Mouse (Mus musculus) neural tube, embryonic 12.5 days (tissue): Measurements from ENCODE around the gene Sh2d5. TPM values are rescaled to one million over a fixed set of nuclear protein-coding genes. Genes with fewer than 3 reads are reported as not detected.

Experiments used
- ATAC-seq: fragments of 200-750 bp; cut with Nextera tagmentation; 2 replicates; pipeline ENCODE4 v1.8.0; 2017; ENCODE audit warnings: low read depth, mild to moderate bottlenecking, moderate TSS enrichment, moderate library complexity; ENCODE audit not compliant: low FRiP score
- H3K27ac ChIP-seq: fragments of 300-500 bp; sonication (generic); 2 replicates; pipeline ENCODE4 v1.5.1; 2016
- H3K27me3 ChIP-seq: fragments of 300-500 bp; sonication (generic); replicated peaks from 2 replicates; pipeline ENCODE4 v1.6.1; 2016; ENCODE audit warnings: mild to moderate bottlenecking
- H3K36me3 ChIP-seq: fragments of 300-500 bp; sonication (generic); 2 replicates; pipeline ENCODE4 v1.6.1; 2016; ENCODE audit warnings: mild to moderate bottlenecking
- H3K4me1 ChIP-seq: fragments of 300-500 bp; sonication (generic); 2 replicates; pipeline ENCODE4 v1.6.1; 2016
- H3K4me2 ChIP-seq: fragments of 300-500 bp; sonication (generic); replicated peaks from 2 replicates; pipeline ENCODE4 v1.6.1; 2016; ENCODE audit warnings: mild to moderate bottlenecking
- H3K4me3 ChIP-seq: fragments of 300-500 bp; sonication (generic); 2 replicates; pipeline ENCODE4 v1.5.1; 2016
- H3K9ac ChIP-seq: fragments of 300-500 bp; sonication (generic); 2 replicates; pipeline ENCODE4 v1.6.1; 2016; ENCODE audit warnings: mild to moderate bottlenecking
- H3K9me3 ChIP-seq: fragments of 300-500 bp; sonication (generic); 2 replicates; pipeline ENCODE4 v1.6.1; 2016; ENCODE audit warnings: mild to moderate bottlenecking
- WGBS: fragments of 180-500 bp; shearing (Covaris S2); methylation state at CpG from one replicate; pipeline ENCODE4 v1.1.7; 2016; 5-methylcytosine and 5-hydroxymethylcytosine counted together
- polyA plus RNA-seq: library from polyadenylated mRNA; unstranded; fragments of >200 nt; fragmentation: Nextera tagmentation; extraction: Ambion mirVana; gene quantifications from 2 replicates; pipeline ENCODE4 v1.2.1, GENCODE M21; 2016

Gene Sh2d5
- polyA plus RNA-seq, 1 experiment from 2014 or later, result 4.6 TPM

GRCm38 (mm10) chr4:138220761-138221160 is 29.4 kb upstream of the Sh2d5 start:
- H3K9ac ChIP-seq, result no peak overlapping the region
- no peak for ATAC-seq
- H3K36me3 ChIP-seq, result peaks cover 33% of the 10 kb centered on the region
- H3K4me1 ChIP-seq, result peaks cover 23% of the 10 kb centered on the region
- H3K4me2 ChIP-seq, result no peak overlapping the region
- no peaks in the 10 kb centered on the region for H3K9me3 ChIP-seq
- no peaks in the 10 kb centered on the region for H3K27me3 ChIP-seq
- 91% methylated on average over 7 of the region's 7 CpGs for WGBS
- no peak overlapping the region for H3K27ac ChIP-seq
- no peak overlapping the region for H3K4me3 ChIP-seq

- no peak overlapping the region for H3K4me2 ChIP-seq
- H3K27ac ChIP-seq, result no peak overlapping the region
- H3K36me3 ChIP-seq, result peaks cover 39% of the 10 kb centered on the region
- no peaks in the 10 kb centered on the region for H3K9me3 ChIP-seq
- ATAC-seq, result no peak
- H3K4me3 ChIP-seq, result no peak overlapping the region
- WGBS, result 95% methylated on average over 5 of the region's 5 CpGs
- H3K9ac ChIP-seq, result no peak overlapping the region
- no peaks in the 10 kb centered on the region for H3K27me3 ChIP-seq
- H3K4me1 ChIP-seq, result peaks cover 22% of the 10 kb centered on the region
These were observed 28.8 kb upstream of the Sh2d5 start for GRCm38 (mm10) chr4:138221406-138221805.

- Histone ChIP-seq H3K36me3 (peaks cover 47% of the 10 kb centered on the region), H3K4me1 (peaks cover 22% of the 10 kb centered on the region), H3K9me3 (no peaks in the 10 kb centered on the region), H3K9ac (no peak overlapping the region), H3K4me3 (no peak overlapping the region), H3K27ac (no peak overlapping the region), H3K27me3 (no peaks in the 10 kb centered on the region), H3K4me2 (no peak overlapping the region)
- 87% methylated on average over 5 of the region's 5 CpGs for WGBS
- no peak for ATAC-seq
These were observed 27.8 kb upstream of the Sh2d5 start for GRCm38 (mm10) chr4:138222396-138222795.

- Histone ChIP-seq H3K4me1 (peaks cover 13% of the 10 kb centered on the region), H3K9ac (no peak overlapping the region), H3K4me3 (no peak overlapping the region), H3K9me3 (no peaks in the 10 kb centered on the region), H3K27ac (no peak overlapping the region), H3K4me2 (no peak overlapping the region), H3K27me3 (no peaks in the 10 kb centered on the region), H3K36me3 (peaks cover 59% of the 10 kb centered on the region)
- WGBS, result 91% methylated on average over 10 of the region's 10 CpGs
- no peak for ATAC-seq
These were observed 26.6 kb upstream of the Sh2d5 start for GRCm38 (mm10) chr4:138223623-138224022.

- Histone ChIP-seq H3K9me3 (no peaks in the 10 kb centered on the region), H3K9ac (no peak overlapping the region), H3K27ac (no peak overlapping the region), H3K4me1 (peaks cover 27% of the 10 kb centered on the region), H3K4me3 (no peak overlapping the region), H3K36me3 (peaks cover 52% of the 10 kb centered on the region), H3K27me3 (peaks cover 21% of the 10 kb centered on the region), H3K4me2 (no peak overlapping the region)
- no peak for ATAC-seq
- 62% methylated on average over 27 of the region's 27 CpGs for WGBS
These were observed 3.2 kb upstream of the Sh2d5 start for GRCm38 (mm10) chr4:138246756-138247665.

- peaks cover 46% of the 10 kb centered on the region for H3K27me3 ChIP-seq
- H3K27ac ChIP-seq, result no peak overlapping the region
- peak overlapping the region; percentile 15 for H3K4me3 ChIP-seq
- peak overlapping the region; percentile 35; the same call in 1 of the 2 replicates for H3K9ac ChIP-seq
- H3K36me3 ChIP-seq, result peaks cover 7% of the 10 kb centered on the region; the same call in 1 of the 2 replicates
- peaks cover 36% of the 10 kb centered on the region for H3K4me1 ChIP-seq
- no peaks in the 10 kb centered on the region for H3K9me3 ChIP-seq
- ATAC-seq, result no peak
- peak overlapping the region; percentile 95 for H3K4me2 ChIP-seq
- under 1% methylated on average over 14 of the region's 14 CpGs for WGBS
These were observed 1.6 kb downstream of the Sh2d5 start for GRCm38 (mm10) chr4:138251819-138252218.

GRCm38 (mm10) chr4:138252231-138252630 is 2.0 kb downstream of the Sh2d5 start:
- Histone ChIP-seq H3K9me3 (no peaks in the 10 kb centered on the region), H3K4me3 (peak overlapping the region; percentile 15; the same call in 1 of the 2 replicates)

GRCm38 (mm10) chr4:138257116-138257687 is 7.0 kb downstream of the Sh2d5 start:
- no peaks in the 10 kb centered on the region; the same call in 1 of the 2 replicates for H3K36me3 ChIP-seq
- peaks cover 30% of the 10 kb centered on the region for H3K27me3 ChIP-seq
- no peak overlapping the region for H3K4me3 ChIP-seq
- peaks cover 7% of the 10 kb centered on the region for H3K4me1 ChIP-seq
- 83% methylated on average over 22 of the region's 22 CpGs for WGBS
- no peaks in the 10 kb centered on the region for H3K9me3 ChIP-seq
- no peak overlapping the region for H3K9ac ChIP-seq
- ATAC-seq, result no peak
- no peak overlapping the region for H3K4me2 ChIP-seq
- H3K27ac ChIP-seq, result no peak overlapping the region

More at GRCm38 (mm10) chr4:138252231-138252630, 2.0 kb downstream of the Sh2d5 start:
- H3K36me3 ChIP-seq, result peaks cover 3% of the 10 kb centered on the region; the same call in 1 of the 2 replicates
- ATAC-seq, result no peak
- H3K27me3 ChIP-seq, result peaks cover 46% of the 10 kb centered on the region
- peaks cover 36% of the 10 kb centered on the region for H3K4me1 ChIP-seq
- H3K27ac ChIP-seq, result no peak overlapping the region
- peak overlapping the region; percentile 95 for H3K4me2 ChIP-seq
- WGBS, result 16% methylated on average over 5 of the region's 5 CpGs
- peak overlapping the region; percentile 35; the same call in 1 of the 2 replicates for H3K9ac ChIP-seq

- Histone ChIP-seq H3K27me3 (peaks cover 26% of the 10 kb centered on the region), H3K4me2 (no peak overlapping the region), H3K4me1 (peaks cover 5% of the 10 kb centered on the region), H3K9me3 (no peaks in the 10 kb centered on the region), H3K4me3 (no peak overlapping the region), H3K27ac (no peak overlapping the region), H3K36me3 (no peaks in the 10 kb centered on the region; the same call in 1 of the 2 replicates), H3K9ac (no peak overlapping the region)
- no peak for ATAC-seq
- WGBS, result 80% methylated on average over 7 of the region's 7 CpGs
These were observed 8.5 kb downstream of the Sh2d5 start for GRCm38 (mm10) chr4:138258663-138259062.

GRCm38 (mm10) chr4:138259482-138259881 is 9.3 kb downstream of the Sh2d5 start:
- no peak for ATAC-seq
- H3K9ac ChIP-seq, result no peak overlapping the region
- H3K4me1 ChIP-seq, result peaks cover 5% of the 10 kb centered on the region
- H3K4me3 ChIP-seq, result no peak overlapping the region
- H3K36me3 ChIP-seq, result no peaks in the 10 kb centered on the region; the same call in 1 of the 2 replicates
- no peak overlapping the region for H3K27ac ChIP-seq
- no peak overlapping the region for H3K4me2 ChIP-seq
- H3K9me3 ChIP-seq, result no peaks in the 10 kb centered on the region
- H3K27me3 ChIP-seq, result peaks cover 26% of the 10 kb centered on the region
- 81% methylated on average over 5 of the region's 5 CpGs for WGBS

GRCm38 (mm10) chr4:138261843-138262681 is 11.9 kb downstream of the Sh2d5 start:
- H3K36me3 ChIP-seq, result no peaks in the 10 kb centered on the region
- H3K9ac ChIP-seq, result peak overlapping the region; percentile 45; the same call in 1 of the 2 replicates
- H3K27me3 ChIP-seq, result peaks cover 18% of the 10 kb centered on the region
- H3K9me3 ChIP-seq, result no peaks in the 10 kb centered on the region
- H3K4me3 ChIP-seq, result peak overlapping the region; percentile 70
- peaks cover 5% of the 10 kb centered on the region for H3K4me1 ChIP-seq
- ATAC-seq, result peak; percentile 90
- H3K27ac ChIP-seq, result no peak overlapping the region
- under 1% methylated on average over 74 of the region's 78 CpGs for WGBS
- peak overlapping the region; percentile 75 for H3K4me2 ChIP-seq
